Mouse (Mus musculus) kidney, postnatal 0 days (tissue): ENCODE measurements around the gene Hnf1b. TPM values are rescaled to one million over a fixed set of nuclear protein-coding genes. Genes with fewer than 3 reads are reported as not detected.

Experiments
- ATAC-seq: fragments of 200-750 bp; cut with Nextera tagmentation; replicated peaks from 2 replicates; pipeline ENCODE4 v1.8.0; 2017; ENCODE audit warnings: low read depth, moderate number of reproducible peaks, moderate TSS enrichment, moderate library complexity; ENCODE audit not compliant: low FRiP score
- DNase-seq: peaks from one replicate; pipeline ENCODE4 v3.0.0-alpha.2; 2016; ENCODE audit warnings: low spot score
- H3K27ac ChIP-seq: fragments of 300-500 bp; sonication (generic); 2 replicates; pipeline ENCODE4 v1.5.1; 2014; ENCODE audit warnings: mild to moderate bottlenecking
- H3K27me3 ChIP-seq: fragments of 300-500 bp; sonication (generic); 2 replicates; pipeline ENCODE4 v1.6.1; 2014; ENCODE audit warnings: low read length, mixed read lengths; ENCODE audit not compliant: insufficient read depth
- H3K36me3 ChIP-seq: fragments of 300-500 bp; sonication (generic); 2 replicates; pipeline ENCODE4 v1.6.1; 2014; ENCODE audit warnings: low read length, mixed read lengths; ENCODE audit not compliant: insufficient read depth
- H3K4me1 ChIP-seq: fragments of 300-500 bp; sonication (generic); replicated peaks from 2 replicates; pipeline ENCODE4 v1.6.1; 2014; ENCODE audit warnings: antibody characterized with exemption, low read length, mixed read lengths; ENCODE audit not compliant: insufficient read depth
- H3K4me2 ChIP-seq: fragments of 300-500 bp; sonication (generic); 2 replicates; pipeline ENCODE4 v1.6.1; 2014; ENCODE audit warnings: mild to moderate bottlenecking, low read length, moderate library complexity, mixed read lengths
- H3K4me3 ChIP-seq: fragments of 300-500 bp; sonication (generic); replicated peaks from 2 replicates; pipeline ENCODE4 v1.5.1; 2014; ENCODE audit warnings: low read depth, low read length
- H3K9ac ChIP-seq: fragments of 300-500 bp; sonication (generic); 2 replicates; pipeline ENCODE4 v1.6.1; 2014; ENCODE audit warnings: low read depth, low read length
- H3K9me3 ChIP-seq: fragments of 300-500 bp; sonication (generic); replicated peaks from 2 replicates; pipeline ENCODE4 v1.6.1; 2016; ENCODE audit warnings: low read length, inconsistent platforms, mixed read lengths
- CTCF ChIP-seq: IDR thresholded peaks from 2 replicates; pipeline ENCODE4 v1.5.1; 2016; ENCODE audit warnings: antibody characterized with exemption, low read depth, mild to moderate bottlenecking, moderate library complexity
- WGBS: fragments of 180-500 bp; shearing (Covaris S2); extraction: QIAGEN DNeasy Blood & Tissue Kit; methylation state at CpG from one replicate; pipeline ENCODE4 v1.1.7; 2014; 5-methylcytosine and 5-hydroxymethylcytosine counted together
- polyA plus RNA-seq: library from polyadenylated mRNA; unstranded; fragments of >200 nt; fragmentation: Nextera tagmentation; extraction: Ambion mirVana; gene quantifications from 2 replicates; pipeline ENCODE4 v1.2.1, GENCODE M21; 2015

Gene Hnf1b
- polyA plus RNA-seq, 1 experiment from 2014 or later: 88.8 TPM

- peak overlapping the region; percentile 43 for H3K4me2 ChIP-seq
- peaks cover 13% of the 10 kb centered on the region; the same call in 1 of the 2 replicates for H3K4me1 ChIP-seq
- WGBS: 37% methylated on average over 6 of the region's 6 CpGs
- no peaks in the 10 kb centered on the region for H3K27me3 ChIP-seq
- peak; percentile 50 for ATAC-seq
- no peak for TF ChIP-seq CTCF
- peak overlapping the region; percentile 5; the same call in 1 of the 2 replicates for H3K4me3 ChIP-seq
- peak overlapping the region; percentile 95 for H3K27ac ChIP-seq
- DNase-seq: peak; percentile 65
- no peaks in the 10 kb centered on the region for H3K9me3 ChIP-seq
- H3K9ac ChIP-seq: 0 out of 2 replicates have a peak overlapping the region, but pooled peaks have one; percentile 35
- no peaks in the 10 kb centered on the region for H3K36me3 ChIP-seq
Measured at GRCm38 (mm10) chr11:83817048-83817447, 32.8 kb upstream of the Hnf1b start.

- no peak overlapping the region for H3K4me3 ChIP-seq
- H3K4me1 ChIP-seq: peaks cover 13% of the 10 kb centered on the region; the same call in 1 of the 2 replicates
- no peaks in the 10 kb centered on the region for H3K9me3 ChIP-seq
- no peaks in the 10 kb centered on the region for H3K36me3 ChIP-seq
- no peak for DNase-seq
- no peak for ATAC-seq
- H3K27ac ChIP-seq: peak overlapping the region; percentile 95
- H3K4me2 ChIP-seq: peak overlapping the region; percentile 23
- WGBS: 42% methylated on average over 4 of the region's 4 CpGs
- H3K9ac ChIP-seq: no peak overlapping the region
- H3K27me3 ChIP-seq: no peaks in the 10 kb centered on the region
- TF ChIP-seq CTCF: no peak
Measured at GRCm38 (mm10) chr11:83817994-83818393, 31.9 kb upstream of the Hnf1b start.

GRCm38 (mm10) chr11:83818591-83819127 is 31.2 kb upstream of the Hnf1b start:
- H3K27me3 ChIP-seq: no peaks in the 10 kb centered on the region
- ATAC-seq (no peak), DNase-seq (no peak)
- 0 out of 2 replicates have a peak overlapping the region, but pooled peaks have one; percentile 18 for H3K9ac ChIP-seq
- peak overlapping the region; percentile 95 for H3K27ac ChIP-seq
- peaks cover 13% of the 10 kb centered on the region; the same call in 1 of the 2 replicates for H3K4me1 ChIP-seq
- 36% methylated on average over 9 of the region's 9 CpGs for WGBS
- H3K9me3 ChIP-seq: no peaks in the 10 kb centered on the region
- TF ChIP-seq CTCF: peak; percentile 47
- no peaks in the 10 kb centered on the region for H3K36me3 ChIP-seq
- no peak overlapping the region for H3K4me2 ChIP-seq
- H3K4me3 ChIP-seq: no peak overlapping the region

- peak overlapping the region; percentile 95 for H3K27ac ChIP-seq
- no peak overlapping the region for H3K4me2 ChIP-seq
- DNase-seq: peak; percentile 53
- H3K9me3 ChIP-seq: no peaks in the 10 kb centered on the region
- no peak for TF ChIP-seq CTCF
- WGBS: 45% methylated on average over 10 of the region's 10 CpGs
- H3K36me3 ChIP-seq: no peaks in the 10 kb centered on the region
- H3K27me3 ChIP-seq: no peaks in the 10 kb centered on the region
- H3K9ac ChIP-seq: no peak overlapping the region
- H3K4me1 ChIP-seq: peaks cover 13% of the 10 kb centered on the region; the same call in 1 of the 2 replicates
- H3K4me3 ChIP-seq: no peak overlapping the region
- ATAC-seq: peak; percentile 90
Measured at GRCm38 (mm10) chr11:83819806-83820483, 29.9 kb upstream of the Hnf1b start.

- 88% methylated on average over 3 of the region's 3 CpGs for WGBS
- no peak for DNase-seq
- TF ChIP-seq CTCF: no peak
Measured at GRCm38 (mm10) chr11:83826142-83826541, 23.7 kb upstream of the Hnf1b start.

GRCm38 (mm10) chr11:83828553-83829142 is 21.2 kb upstream of the Hnf1b start:
- DNase-seq (no peak), ATAC-seq (no peak)
- TF ChIP-seq CTCF: no peak
- Histone ChIP-seq H3K36me3 (no peaks in the 10 kb centered on the region), H3K27ac (no peak overlapping the region), H3K9ac (no peak overlapping the region), H3K4me3 (no peak overlapping the region), H3K27me3 (no peaks in the 10 kb centered on the region), H3K9me3 (no peaks in the 10 kb centered on the region), H3K4me1 (no peaks in the 10 kb centered on the region), H3K4me2 (no peak overlapping the region)
- 87% methylated on average over 8 of the region's 8 CpGs for WGBS

More at GRCm38 (mm10) chr11:83826142-83826541, 23.7 kb upstream of the Hnf1b start:
- Histone ChIP-seq H3K4me2 (no peak overlapping the region), H3K36me3 (no peaks in the 10 kb centered on the region), H3K4me3 (no peak overlapping the region), H3K9ac (no peak overlapping the region), H3K27ac (no peak overlapping the region), H3K4me1 (no peaks in the 10 kb centered on the region), H3K27me3 (no peaks in the 10 kb centered on the region), H3K9me3 (no peaks in the 10 kb centered on the region)
- ATAC-seq: no peak
